Mouse (Mus musculus): ENCODE measurements around the gene Epdr1. TPM values are rescaled to one million over a fixed set of nuclear protein-coding genes. Genes with fewer than 3 reads are reported as not detected.

Epdr1 gene
- polyA plus RNA-seq, 1 experiment from 2014 or later, result 13.7 TPM

Other genes starting within 250 kb of the Epdr1 start
- gene Stard3nl, start 224.1 kb downstream of the Epdr1 start, polyA plus RNA-seq (2015; fragmentation: Nextera tagmentation; extraction: Ambion mirVana), result 22.4 and 25.5 TPM in 2 replicates
- 0.29 and 0.51 TPM in 2 replicates for gene Sfrp4, start 3.2 kb upstream of the Epdr1 start, polyA plus RNA-seq (2015; fragmentation: Nextera tagmentation; extraction: Ambion mirVana)
- not detected in 2 replicates for gene Nme8, start 77.9 kb upstream of the Epdr1 start, polyA plus RNA-seq (2015; fragmentation: Nextera tagmentation; extraction: Ambion mirVana)
- 4.0 and 4.5 TPM in 2 replicates for gene Gpr141, start 204.3 kb upstream of the Epdr1 start, polyA plus RNA-seq (2015; fragmentation: Nextera tagmentation; extraction: Ambion mirVana)

Measured in liver, embryonic 15.5 days (tissue).